Mouse (Mus musculus): ENCODE measurements around the gene Rc3h1. TPM values are rescaled to one million over a fixed set of nuclear protein-coding genes. Genes with fewer than 3 reads are reported as not detected.

Rc3h1 gene
- polyA plus RNA-seq, 1 experiment from 2014 or later = 7.3 TPM

- H3K9me3 ChIP-seq (ENCODE audit: control insufficient read depth, low read length) = no peaks in the 10 kb centered on the region
- no peak for ATAC-seq (ENCODE audit: insufficient read depth, low FRiP score, low TSS enrichment)
- no peak overlapping the region for H3K9ac ChIP-seq (ENCODE audit: low read length)
- no peak overlapping the region for H3K27ac ChIP-seq (ENCODE audit: low read depth, low read length)
- no peak overlapping the region for H3K4me3 ChIP-seq (ENCODE audit: low read depth, low read length)
- H3K36me3 ChIP-seq (ENCODE audit: control insufficient read depth, insufficient read depth, low read length) = no peaks in the 10 kb centered on the region
- no peak overlapping the region for H3K4me2 ChIP-seq (ENCODE audit: low read depth)
- 100% methylated on average over 1 of the region's 1 CpGs for WGBS
- H3K4me1 ChIP-seq (ENCODE audit: control insufficient read depth, insufficient read depth, low read length) = no peaks in the 10 kb centered on the region
- no peaks in the 10 kb centered on the region for H3K27me3 ChIP-seq (ENCODE audit: control insufficient read depth, insufficient read depth, low read length)
- no peak for DNase-seq (ENCODE audit: low spot score)
Observed at GRCm38 (mm10) chr1:160919383-160919782, 13.2 kb downstream of the Rc3h1 start.

DNA sequence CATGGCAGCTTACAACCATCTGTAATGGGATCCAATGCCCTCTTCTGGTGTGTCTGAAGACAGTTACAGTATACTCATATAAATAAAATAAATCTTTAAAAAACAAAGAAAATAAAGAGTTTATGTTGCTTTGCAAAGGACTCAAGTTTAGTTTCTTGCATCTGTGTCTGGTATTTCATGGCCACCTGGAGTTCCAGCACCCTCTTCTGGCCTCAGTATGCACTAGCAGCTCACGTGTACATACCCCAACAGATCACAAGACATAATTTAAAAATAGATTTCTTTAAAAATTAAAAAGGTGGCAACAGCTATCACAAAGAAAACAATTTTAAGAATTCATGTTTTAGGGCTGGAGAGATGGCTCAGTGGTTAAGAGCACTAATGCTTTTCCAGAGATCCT is 15.7 kb downstream of the Rc3h1 start:
- DNase-seq (ENCODE audit: low spot score) = no peak
- 88% methylated on average over 1 of the region's 1 CpGs for WGBS

DNA sequence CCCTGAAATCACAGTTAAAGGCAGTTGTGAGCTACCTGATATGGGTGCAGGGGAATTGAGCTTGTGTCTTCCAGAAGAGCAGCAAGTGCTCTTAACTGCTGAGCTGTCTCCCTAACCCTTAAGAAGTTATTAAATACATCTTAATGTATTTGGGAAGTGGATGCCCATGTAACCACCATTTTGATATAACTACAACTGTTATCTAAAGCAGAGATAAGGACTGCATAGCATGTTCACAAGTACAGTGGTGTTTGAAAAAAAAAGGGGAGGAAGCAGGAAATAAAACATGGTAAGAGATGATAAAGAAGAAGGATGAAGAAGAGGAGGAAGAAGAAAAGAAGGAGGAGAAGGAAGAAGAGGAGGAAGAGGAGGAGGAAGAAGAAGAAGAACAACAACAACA is 25.1 kb downstream of the Rc3h1 start:
- Histone ChIP-seq H3K27ac (ENCODE audit: low read depth, low read length) (no peak overlapping the region), H3K36me3 (ENCODE audit: control insufficient read depth, insufficient read depth, low read length) (0 out of 2 replicates have a peak, but pooled peaks cover 3% of the 10 kb centered on the region), H3K9ac (ENCODE audit: low read length) (no peak overlapping the region), H3K4me3 (ENCODE audit: low read depth, low read length) (no peak overlapping the region), H3K4me2 (ENCODE audit: low read depth) (no peak overlapping the region), H3K4me1 (ENCODE audit: control insufficient read depth, insufficient read depth, low read length) (no peaks in the 10 kb centered on the region), H3K9me3 (ENCODE audit: control insufficient read depth, low read length) (no peaks in the 10 kb centered on the region), H3K27me3 (ENCODE audit: control insufficient read depth, insufficient read depth, low read length) (no peaks in the 10 kb centered on the region)
- ATAC-seq (ENCODE audit: insufficient read depth, low FRiP score, low TSS enrichment) (no peak), DNase-seq (ENCODE audit: low spot score) (no peak)

More for the DNA sequence above, 15.7 kb downstream of the Rc3h1 start:
- no peak overlapping the region for H3K4me2 ChIP-seq (ENCODE audit: low read depth)
- ATAC-seq (ENCODE audit: insufficient read depth, low FRiP score, low TSS enrichment) = no peak
- no peak overlapping the region for H3K27ac ChIP-seq (ENCODE audit: low read depth, low read length)
- H3K36me3 ChIP-seq (ENCODE audit: control insufficient read depth, insufficient read depth, low read length) = no peaks in the 10 kb centered on the region
- H3K9ac ChIP-seq (ENCODE audit: low read length) = no peak overlapping the region
- no peaks in the 10 kb centered on the region for H3K27me3 ChIP-seq (ENCODE audit: control insufficient read depth, insufficient read depth, low read length)
- H3K4me1 ChIP-seq (ENCODE audit: control insufficient read depth, insufficient read depth, low read length) = no peaks in the 10 kb centered on the region
- no peaks in the 10 kb centered on the region for H3K9me3 ChIP-seq (ENCODE audit: control insufficient read depth, low read length)
- H3K4me3 ChIP-seq (ENCODE audit: low read depth, low read length) = no peak overlapping the region

DNA sequence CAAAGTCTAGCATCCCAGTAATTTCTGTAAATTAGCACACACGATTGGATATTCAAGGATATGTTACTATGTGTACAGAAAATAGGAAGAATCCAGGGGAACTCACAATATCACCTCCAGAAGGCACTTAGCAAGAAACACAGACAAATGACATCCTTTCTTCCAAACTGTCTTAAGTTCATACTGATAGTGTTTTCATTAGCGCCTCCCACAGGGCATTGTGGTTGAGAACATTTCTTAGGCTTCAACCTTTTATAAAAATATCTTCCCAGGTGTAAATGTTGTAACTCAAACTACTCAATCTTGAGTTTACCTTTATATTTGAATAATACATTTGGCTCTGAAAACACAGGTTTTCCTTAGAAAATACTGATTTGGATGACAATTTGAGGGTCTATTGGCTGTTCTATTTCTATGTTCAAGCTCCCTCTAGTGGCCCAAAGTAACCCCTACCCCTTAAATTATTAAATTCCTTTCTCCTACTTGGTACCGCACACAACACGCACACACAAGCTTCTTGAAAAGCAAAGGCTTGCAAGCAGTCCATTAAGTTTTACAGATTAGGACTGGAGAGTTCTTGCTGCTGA is 27.8 kb downstream of the Rc3h1 start:
- Histone ChIP-seq H3K27me3 (ENCODE audit: control insufficient read depth, insufficient read depth, low read length) (no peaks in the 10 kb centered on the region), H3K4me1 (ENCODE audit: control insufficient read depth, insufficient read depth, low read length) (no peaks in the 10 kb centered on the region), H3K9ac (ENCODE audit: low read length) (no peak overlapping the region), H3K27ac (ENCODE audit: low read depth, low read length) (no peak overlapping the region), H3K4me2 (ENCODE audit: low read depth) (no peak overlapping the region), H3K4me3 (ENCODE audit: low read depth, low read length) (no peak overlapping the region), H3K36me3 (ENCODE audit: control insufficient read depth, insufficient read depth, low read length) (0 out of 2 replicates have a peak, but pooled peaks cover 3% of the 10 kb centered on the region), H3K9me3 (ENCODE audit: control insufficient read depth, low read length) (no peaks in the 10 kb centered on the region)
- peak; percentile 31 for DNase-seq (ENCODE audit: low spot score)
- WGBS = 85% methylated on average over 4 of the region's 4 CpGs
- ATAC-seq (ENCODE audit: insufficient read depth, low FRiP score, low TSS enrichment) = no peak

GRCm38 (mm10) chr1:160935551-160935950 is 29.3 kb downstream of the Rc3h1 start:
- 94% methylated on average over 6 of the region's 6 CpGs for WGBS
- peaks cover 4% of the 10 kb centered on the region for H3K36me3 ChIP-seq (ENCODE audit: control insufficient read depth, insufficient read depth, low read length)
- H3K27ac ChIP-seq (ENCODE audit: low read depth, low read length) = no peak overlapping the region
- H3K4me2 ChIP-seq (ENCODE audit: low read depth) = no peak overlapping the region
- ATAC-seq (ENCODE audit: insufficient read depth, low FRiP score, low TSS enrichment) (no peak), DNase-seq (ENCODE audit: low spot score) (no peak)
- no peaks in the 10 kb centered on the region for H3K4me1 ChIP-seq (ENCODE audit: control insufficient read depth, insufficient read depth, low read length)
- H3K27me3 ChIP-seq (ENCODE audit: control insufficient read depth, insufficient read depth, low read length) = no peaks in the 10 kb centered on the region
- no peaks in the 10 kb centered on the region for H3K9me3 ChIP-seq (ENCODE audit: control insufficient read depth, low read length)
- no peak overlapping the region for H3K9ac ChIP-seq (ENCODE audit: low read length)
- H3K4me3 ChIP-seq (ENCODE audit: low read depth, low read length) = no peak overlapping the region

GRCm38 (mm10) chr1:160963199-160963598 is 57.0 kb downstream of the Rc3h1 start:
- Histone ChIP-seq H3K9ac (ENCODE audit: low read length) (no peak overlapping the region), H3K36me3 (ENCODE audit: control insufficient read depth, insufficient read depth, low read length) (peaks cover 8% of the 10 kb centered on the region; the same call in 1 of the 2 replicates), H3K4me3 (ENCODE audit: low read depth, low read length) (no peak overlapping the region), H3K27ac (ENCODE audit: low read depth, low read length) (no peak overlapping the region), H3K9me3 (ENCODE audit: control insufficient read depth, low read length) (no peaks in the 10 kb centered on the region), H3K4me1 (ENCODE audit: control insufficient read depth, insufficient read depth, low read length) (no peaks in the 10 kb centered on the region), H3K27me3 (ENCODE audit: control insufficient read depth, insufficient read depth, low read length) (no peaks in the 10 kb centered on the region), H3K4me2 (ENCODE audit: low read depth) (no peak overlapping the region)
- 96% methylated on average over 7 of the region's 7 CpGs for WGBS
- ATAC-seq (ENCODE audit: insufficient read depth, low FRiP score, low TSS enrichment) (no peak), DNase-seq (ENCODE audit: low spot score) (no peak)

GRCm38 (mm10) chr1:160967268-160967667 is 61.0 kb downstream of the Rc3h1 start:
- no peak overlapping the region for H3K9ac ChIP-seq (ENCODE audit: low read length)
- DNase-seq (ENCODE audit: low spot score) = no peak
- no peaks in the 10 kb centered on the region for H3K4me1 ChIP-seq (ENCODE audit: control insufficient read depth, insufficient read depth, low read length)
- H3K4me3 ChIP-seq (ENCODE audit: low read depth, low read length) = no peak overlapping the region
- peaks cover 12% of the 10 kb centered on the region; the same call in 1 of the 2 replicates for H3K36me3 ChIP-seq (ENCODE audit: control insufficient read depth, insufficient read depth, low read length)
- no peak for ATAC-seq (ENCODE audit: insufficient read depth, low FRiP score, low TSS enrichment)
- H3K27me3 ChIP-seq (ENCODE audit: control insufficient read depth, insufficient read depth, low read length) = no peaks in the 10 kb centered on the region
- no peak overlapping the region for H3K27ac ChIP-seq (ENCODE audit: low read depth, low read length)
- 95% methylated on average over 1 of the region's 1 CpGs for WGBS
- no peaks in the 10 kb centered on the region for H3K9me3 ChIP-seq (ENCODE audit: control insufficient read depth, low read length)
- no peak overlapping the region for H3K4me2 ChIP-seq (ENCODE audit: low read depth)

- ATAC-seq (ENCODE audit: insufficient read depth, low FRiP score, low TSS enrichment) (no peak), DNase-seq (ENCODE audit: low spot score) (no peak)
- Histone ChIP-seq H3K4me1 (ENCODE audit: control insufficient read depth, insufficient read depth, low read length) (no peaks in the 10 kb centered on the region), H3K4me3 (ENCODE audit: low read depth, low read length) (no peak overlapping the region), H3K36me3 (ENCODE audit: control insufficient read depth, insufficient read depth, low read length) (peaks cover 8% of the 10 kb centered on the region; the same call in 1 of the 2 replicates), H3K27me3 (ENCODE audit: control insufficient read depth, insufficient read depth, low read length) (no peaks in the 10 kb centered on the region), H3K9me3 (ENCODE audit: control insufficient read depth, low read length) (no peaks in the 10 kb centered on the region), H3K27ac (ENCODE audit: low read depth, low read length) (no peak overlapping the region), H3K9ac (ENCODE audit: low read length) (no peak overlapping the region), H3K4me2 (ENCODE audit: low read depth) (no peak overlapping the region)
- WGBS = 88% methylated on average over 5 of the region's 5 CpGs
Observed at GRCm38 (mm10) chr1:160968643-160969042, 62.4 kb downstream of the Rc3h1 start.

- 92% methylated on average over 4 of the region's 4 CpGs for WGBS
- ATAC-seq (ENCODE audit: insufficient read depth, low FRiP score, low TSS enrichment) (no peak), DNase-seq (ENCODE audit: low spot score) (no peak)
- H3K4me1 ChIP-seq (ENCODE audit: control insufficient read depth, insufficient read depth, low read length) = no peaks in the 10 kb centered on the region
- no peaks in the 10 kb centered on the region for H3K27me3 ChIP-seq (ENCODE audit: control insufficient read depth, insufficient read depth, low read length)
- H3K36me3 ChIP-seq (ENCODE audit: control insufficient read depth, insufficient read depth, low read length) = no peaks in the 10 kb centered on the region
- no peak within 1 kb of the TSS for H3K27ac ChIP-seq (ENCODE audit: low read depth, low read length)
- H3K9me3 ChIP-seq (ENCODE audit: control insufficient read depth, low read length) = no peaks in the 10 kb centered on the region
- no peak within 1 kb of the TSS for H3K9ac ChIP-seq (ENCODE audit: low read length)
- H3K4me3 ChIP-seq (ENCODE audit: low read depth, low read length) = no peak within 1 kb of the TSS
- no peak within 1 kb of the TSS for H3K4me2 ChIP-seq (ENCODE audit: low read depth)
Observed at GRCm38 (mm10) chr1:160978071-160978735, 72.0 kb downstream of the Rc3h1 start, which contains the start of gene Serpinc1. Serpinc1 (plus strand) TSS chr1:160978585.

Data from neural tube, embryonic 11.5 days (tissue).